Mouse (Mus musculus) hindbrain, embryonic 14.5 days (tissue): Measurements from ENCODE around the gene Pi4ka. TPM values are rescaled to one million over a fixed set of nuclear protein-coding genes. Genes with fewer than 3 reads are reported as not detected.

Experiments used
- ATAC-seq: fragments of 200-750 bp; cut with Nextera tagmentation; 2 replicates; pipeline ENCODE4 v1.8.0; 2017; ENCODE audit warnings: moderate number of reproducible peaks, mild to moderate bottlenecking, moderate TSS enrichment, moderate library complexity; ENCODE audit not compliant: low FRiP score
- DNase-seq: peaks from one replicate; pipeline ENCODE4 v3.0.0-alpha.2; 2015; ENCODE audit warnings: low spot score
- H3K27ac ChIP-seq: fragments of 300-500 bp; sonication (generic); 2 replicates; pipeline ENCODE4 v1.5.1; 2014; ENCODE audit warnings: mild to moderate bottlenecking, moderate library complexity
- H3K27me3 ChIP-seq: fragments of 300-500 bp; sonication (generic); 2 replicates; pipeline ENCODE4 v1.6.1; 2014; ENCODE audit warnings: mild to moderate bottlenecking, low read length, mixed read lengths; ENCODE audit not compliant: control insufficient read depth, insufficient read depth
- H3K36me3 ChIP-seq: fragments of 300-500 bp; sonication (generic); replicated peaks from 2 replicates; pipeline ENCODE4 v1.6.1; 2014; ENCODE audit not compliant: control insufficient read depth, insufficient read depth
- H3K4me1 ChIP-seq: fragments of 300-500 bp; sonication (generic); replicated peaks from 2 replicates; pipeline ENCODE4 v1.6.1; 2014; ENCODE audit warnings: antibody characterized with exemption, low read length, mixed read lengths; ENCODE audit not compliant: control insufficient read depth, insufficient read depth
- H3K4me2 ChIP-seq: fragments of 300-500 bp; sonication (generic); replicated peaks from 2 replicates; pipeline ENCODE4 v1.6.1; 2014; ENCODE audit warnings: mild to moderate bottlenecking, moderate library complexity
- H3K4me3 ChIP-seq: fragments of 300-500 bp; sonication (generic); replicated peaks from 2 replicates; pipeline ENCODE4 v1.5.1; 2014; ENCODE audit warnings: mild to moderate bottlenecking, low read length
- H3K9ac ChIP-seq: fragments of 300-500 bp; sonication (generic); 2 replicates; pipeline ENCODE4 v1.6.1; 2014
- H3K9me3 ChIP-seq: fragments of 300-500 bp; sonication (generic); 2 replicates; pipeline ENCODE4 v1.6.1; 2016; ENCODE audit warnings: low read length; ENCODE audit not compliant: control insufficient read depth
- WGBS: fragments of 180-500 bp; shearing (Covaris S2); extraction: QIAGEN DNeasy Blood & Tissue Kit; methylation state at CpG from one replicate; pipeline ENCODE4 v1.1.7; 2014; 5-methylcytosine and 5-hydroxymethylcytosine counted together
- polyA plus RNA-seq: library from polyadenylated mRNA; unstranded; fragments of >200 nt; fragmentation: Nextera tagmentation; extraction: Ambion mirVana; gene quantifications from 2 replicates; pipeline ENCODE4 v1.2.1, GENCODE M21; 2014

Gene Pi4ka
- polyA plus RNA-seq, 1 experiment from 2014 or later: 70.9 TPM

GRCm38 (mm10) chr16:17345141-17345812 is 60.8 kb downstream of the Pi4ka start:
- no peak overlapping the region for H3K27ac ChIP-seq
- peaks cover 74% of the 10 kb centered on the region for H3K36me3 ChIP-seq
- no peak overlapping the region for H3K9ac ChIP-seq
- 92% methylated on average over 8 of the region's 8 CpGs for WGBS
- H3K4me2 ChIP-seq: no peak overlapping the region
- ATAC-seq (no peak), DNase-seq (no peak)
- H3K4me3 ChIP-seq: no peak overlapping the region
- H3K4me1 ChIP-seq: no peaks in the 10 kb centered on the region
- H3K27me3 ChIP-seq: no peaks in the 10 kb centered on the region
- H3K9me3 ChIP-seq: no peaks in the 10 kb centered on the region

DNA sequence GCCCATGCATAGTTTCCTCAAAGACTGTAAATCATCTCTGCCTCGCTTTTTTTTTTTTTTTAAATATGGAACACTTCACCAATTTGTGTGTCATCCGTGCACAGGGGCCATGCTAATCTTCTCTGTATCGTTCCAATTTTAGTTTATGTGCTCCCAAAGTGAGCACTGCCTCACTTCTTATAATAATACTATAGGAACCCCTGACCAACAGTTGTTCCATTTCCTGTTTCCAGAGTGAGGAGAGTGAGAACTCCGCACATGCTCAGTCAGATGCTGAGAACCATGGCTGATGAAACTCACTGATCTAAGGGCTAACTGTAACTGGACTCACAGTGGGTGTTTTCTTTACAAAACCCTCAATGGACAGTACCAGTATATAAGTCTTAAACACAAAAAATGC is 64.3 kb downstream of the Pi4ka start:
- ATAC-seq (no peak), DNase-seq (no peak)
- H3K9me3 ChIP-seq: no peaks in the 10 kb centered on the region
- H3K27ac ChIP-seq: no peak overlapping the region
- H3K9ac ChIP-seq: no peak overlapping the region
- H3K4me2 ChIP-seq: no peak overlapping the region
- no peaks in the 10 kb centered on the region for H3K27me3 ChIP-seq
- 91% methylated on average over 4 of the region's 4 CpGs for WGBS
- no peak overlapping the region for H3K4me3 ChIP-seq
- H3K4me1 ChIP-seq: no peaks in the 10 kb centered on the region
- H3K36me3 ChIP-seq: peaks cover 72% of the 10 kb centered on the region

DNA sequence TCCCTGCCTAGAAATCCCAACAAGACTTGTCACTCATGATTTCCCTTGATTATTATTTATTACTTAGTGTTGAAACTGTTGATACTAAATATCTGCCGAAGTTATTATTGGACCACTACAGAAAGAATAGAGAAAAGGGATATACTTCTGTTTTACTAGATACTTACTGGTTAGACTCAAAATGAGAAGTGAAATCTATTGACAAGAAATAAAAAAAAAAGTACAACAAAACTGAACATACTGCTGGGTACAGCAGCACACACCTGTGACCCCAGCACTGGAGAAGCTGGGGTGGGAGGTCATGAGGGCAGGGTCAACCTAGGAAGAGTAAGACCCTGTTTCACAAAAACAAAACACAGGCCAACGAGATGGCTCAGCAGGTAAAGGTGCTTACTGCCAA is 65.4 kb downstream of the Pi4ka start:
- 90% methylated on average over 2 of the region's 2 CpGs for WGBS
- peaks cover 74% of the 10 kb centered on the region for H3K36me3 ChIP-seq

GRCm38 (mm10) chr16:17339701-17340100 is 66.4 kb downstream of the Pi4ka start:
- Histone ChIP-seq H3K9me3 (no peaks in the 10 kb centered on the region), H3K9ac (no peak overlapping the region), H3K27me3 (no peaks in the 10 kb centered on the region), H3K4me1 (no peaks in the 10 kb centered on the region), H3K36me3 (peaks cover 73% of the 10 kb centered on the region), H3K4me2 (no peak overlapping the region), H3K4me3 (no peak overlapping the region), H3K27ac (no peak overlapping the region)
- WGBS: 90% methylated on average over 7 of the region's 7 CpGs
- DNase-seq: no peak
- no peak for ATAC-seq

More for the DNA sequence above, 65.4 kb downstream of the Pi4ka start:
- Histone ChIP-seq H3K4me1 (no peaks in the 10 kb centered on the region), H3K9me3 (no peaks in the 10 kb centered on the region), H3K27ac (no peak overlapping the region), H3K27me3 (no peaks in the 10 kb centered on the region), H3K4me3 (no peak overlapping the region), H3K9ac (no peak overlapping the region), H3K4me2 (no peak overlapping the region)
- DNase-seq (no peak), ATAC-seq (no peak)

DNA sequence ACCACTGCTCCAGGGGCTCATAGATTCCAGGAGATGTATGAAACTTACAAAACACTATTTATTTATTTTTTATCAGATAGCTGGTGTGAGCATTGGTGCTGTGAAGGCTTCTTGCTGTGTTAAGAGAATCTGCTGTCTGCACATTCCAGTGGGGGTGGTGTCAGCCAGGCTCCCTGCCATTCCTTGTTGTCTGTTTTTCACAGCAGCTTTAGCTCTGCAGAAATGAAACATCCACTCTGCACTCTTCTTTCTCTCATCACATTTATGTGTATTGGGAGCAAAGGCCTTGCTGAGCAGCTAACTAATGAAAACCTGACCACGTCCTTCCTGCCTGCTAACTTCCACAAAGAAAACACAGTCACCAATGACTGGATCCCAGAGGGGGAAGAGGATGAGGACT is 70.0 kb downstream of the Pi4ka start:
- 87% methylated on average over 1 of the region's 1 CpGs for WGBS

DNA sequence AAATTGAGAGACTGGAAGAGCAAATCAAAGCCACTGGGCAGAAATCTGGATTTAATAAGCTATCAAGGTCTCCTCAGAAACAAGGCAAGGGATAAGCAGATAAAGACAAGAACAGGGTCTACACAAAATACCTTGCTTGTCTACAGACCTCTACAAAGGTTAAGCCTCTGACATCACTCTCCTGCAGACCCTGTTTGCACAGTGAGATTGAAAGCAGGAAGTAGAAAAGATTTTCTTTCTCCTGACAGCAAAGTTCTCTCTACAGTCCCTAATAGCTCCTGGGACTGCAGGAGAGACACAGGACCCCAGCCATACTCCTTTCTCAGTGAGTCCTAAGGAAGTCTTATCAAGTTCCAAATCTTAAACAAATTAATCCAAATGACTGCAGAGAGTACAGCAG is 71.5 kb downstream of the Pi4ka start:
- DNase-seq: no peak
- Histone ChIP-seq H3K27ac (no peak overlapping the region), H3K4me3 (no peak overlapping the region), H3K4me2 (no peak overlapping the region), H3K36me3 (peaks cover 57% of the 10 kb centered on the region), H3K9ac (no peak overlapping the region), H3K9me3 (no peaks in the 10 kb centered on the region), H3K27me3 (no peaks in the 10 kb centered on the region), H3K4me1 (no peaks in the 10 kb centered on the region)
- ATAC-seq: no peak

More for the DNA sequence above, 70.0 kb downstream of the Pi4ka start:
- no peak overlapping the region for H3K9ac ChIP-seq
- H3K27ac ChIP-seq: no peak overlapping the region
- H3K4me2 ChIP-seq: no peak overlapping the region
- no peaks in the 10 kb centered on the region for H3K9me3 ChIP-seq
- no peaks in the 10 kb centered on the region for H3K4me1 ChIP-seq
- no peak for ATAC-seq
- H3K4me3 ChIP-seq: no peak overlapping the region
- no peaks in the 10 kb centered on the region for H3K27me3 ChIP-seq
- no peak for DNase-seq
- H3K36me3 ChIP-seq: peaks cover 65% of the 10 kb centered on the region

DNA sequence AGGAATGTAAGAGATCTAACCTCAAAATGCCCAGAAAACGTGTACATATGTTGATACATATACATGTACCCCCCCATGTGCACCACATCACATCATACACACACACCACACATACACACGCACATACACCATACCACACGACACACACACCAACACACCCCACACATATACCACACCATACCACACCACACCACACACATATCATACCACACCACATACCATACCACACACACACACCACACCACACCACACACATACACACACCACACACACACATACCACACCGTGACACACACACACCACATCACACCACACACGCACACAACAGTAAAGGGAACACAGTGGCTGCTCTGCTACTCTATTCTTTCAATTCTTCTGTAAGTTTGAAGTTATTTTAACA is 74.3 kb downstream of the Pi4ka start:
- no peaks in the 10 kb centered on the region for H3K27me3 ChIP-seq
- ATAC-seq (no peak), DNase-seq (no peak)
- no peaks in the 10 kb centered on the region for H3K9me3 ChIP-seq
- no peak overlapping the region for H3K4me2 ChIP-seq
- no peak overlapping the region for H3K4me3 ChIP-seq
- H3K9ac ChIP-seq: no peak overlapping the region
- H3K36me3 ChIP-seq: peaks cover 37% of the 10 kb centered on the region
- WGBS: 95% methylated on average over 5 of the region's 5 CpGs
- no peaks in the 10 kb centered on the region for H3K4me1 ChIP-seq
- no peak overlapping the region for H3K27ac ChIP-seq

DNA sequence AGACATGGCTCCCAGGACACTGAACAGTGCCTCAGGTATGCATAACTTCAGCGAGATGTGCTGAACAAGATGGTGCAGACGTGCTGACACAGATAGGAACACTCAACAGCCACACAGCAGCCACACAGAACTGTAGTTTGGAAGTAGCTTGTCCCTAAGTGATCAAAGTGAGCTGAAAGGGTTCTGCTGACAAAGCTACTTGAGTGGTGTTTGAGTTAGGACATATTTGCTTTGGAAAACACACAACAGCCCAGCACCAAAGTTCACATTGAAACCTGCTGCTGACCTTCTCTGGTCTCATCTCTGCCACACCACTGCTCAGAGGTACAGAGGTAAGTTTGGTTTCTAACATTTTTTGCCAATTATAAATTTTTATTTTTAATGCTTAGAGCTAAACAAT is 75.0 kb downstream of the Pi4ka start, which contains the start of gene Serpind1:
Gene Serpind1 (plus strand): TSS at position 256 of the 400 bp plus-strand sequence.
- Histone ChIP-seq H3K36me3 (peaks cover 37% of the 10 kb centered on the region), H3K9me3 (no peaks in the 10 kb centered on the region), H3K4me1 (no peaks in the 10 kb centered on the region), H3K4me3 (no peak within 1 kb of the TSS), H3K9ac (no peak within 1 kb of the TSS), H3K4me2 (no peak within 1 kb of the TSS), H3K27me3 (no peaks in the 10 kb centered on the region), H3K27ac (no peak within 1 kb of the TSS)
- 85% methylated on average over 2 of the region's 2 CpGs for WGBS
- no peak for DNase-seq
- ATAC-seq: no peak

GRCm38 (mm10) chr16:17329848-17330570 is 76.1 kb downstream of the Pi4ka start:
- Histone ChIP-seq H3K9ac (no peak overlapping the region), H3K4me1 (no peaks in the 10 kb centered on the region), H3K36me3 (peaks cover 37% of the 10 kb centered on the region), H3K27me3 (no peaks in the 10 kb centered on the region), H3K9me3 (no peaks in the 10 kb centered on the region), H3K27ac (no peak overlapping the region), H3K4me2 (no peak overlapping the region), H3K4me3 (no peak overlapping the region)
- WGBS: 92% methylated on average over 1 of the region's 1 CpGs
- ATAC-seq: no peak
- no peak for DNase-seq
